Mouse (Mus musculus) stomach, embryonic 15.5 days (tissue): ENCODE data around the gene Zfhx2. TPM values are rescaled to one million over a fixed set of nuclear protein-coding genes. Genes with fewer than 3 reads are reported as not detected.

Experiments
- ATAC-seq: fragments of 200-750 bp; cut with Nextera tagmentation; 2 replicates; pipeline ENCODE4 v1.8.0; 2017; ENCODE audit warnings: low read depth, moderate number of reproducible peaks, moderate TSS enrichment; ENCODE audit not compliant: insufficient read depth, low FRiP score
- H3K27ac ChIP-seq: fragments of 300-500 bp; sonication (generic); 2 replicates; pipeline ENCODE4 v1.5.1; 2015; ENCODE audit warnings: mild to moderate bottlenecking, inconsistent platforms
- H3K27me3 ChIP-seq: fragments of 300-500 bp; sonication (generic); replicated peaks from 2 replicates; pipeline ENCODE4 v1.6.1; 2015; ENCODE audit warnings: inconsistent platforms
- H3K36me3 ChIP-seq: fragments of 300-500 bp; sonication (generic); 2 replicates; pipeline ENCODE4 v1.6.1; 2015; ENCODE audit warnings: inconsistent platforms
- H3K4me1 ChIP-seq: fragments of 300-500 bp; sonication (generic); 2 replicates; pipeline ENCODE4 v1.6.1; 2015; ENCODE audit warnings: inconsistent platforms
- H3K4me2 ChIP-seq: fragments of 300-500 bp; sonication (generic); 2 replicates; pipeline ENCODE4 v1.6.1; 2015; ENCODE audit warnings: mild to moderate bottlenecking, inconsistent platforms
- H3K4me3 ChIP-seq: fragments of 300-500 bp; sonication (generic); replicated peaks from 2 replicates; pipeline ENCODE4 v1.5.1; 2015; ENCODE audit warnings: inconsistent platforms
- H3K9ac ChIP-seq: fragments of 300-500 bp; sonication (generic); 2 replicates; pipeline ENCODE4 v1.6.1; 2015; ENCODE audit warnings: inconsistent platforms
- H3K9me3 ChIP-seq: fragments of 300-500 bp; sonication (generic); 2 replicates; pipeline ENCODE4 v1.6.1; 2016; ENCODE audit warnings: inconsistent platforms
- WGBS: fragments of 180-500 bp; shearing (Covaris S2); methylation state at CpG from one replicate; pipeline ENCODE4 v1.1.7; 2015; 5-methylcytosine and 5-hydroxymethylcytosine counted together
- polyA plus RNA-seq: library from polyadenylated mRNA; unstranded; fragments of >200 nt; fragmentation: Nextera tagmentation; extraction: Ambion mirVana; gene quantifications from 2 replicates; pipeline ENCODE4 v1.2.1, GENCODE M21; 2015

Gene Zfhx2
- polyA plus RNA-seq: 4.4 and 5.1 TPM in 2 replicates

- peak; percentile 92 for ATAC-seq
- WGBS: under 1% methylated on average over 34 of the region's 34 CpGs
- peaks cover 26% of the 10 kb centered on the region for H3K4me1 ChIP-seq
Observed at GRCm38 (mm10) chr14:55092011-55092577, at the start of gene Zfhx2. Gene Zfhx2, minus strand, starts transcription at chr14:55092324.

GRCm38 (mm10) chr14:55139313-55139712, 47.2 kb upstream of the Zfhx2 start:
- Histone ChIP-seq H3K4me1 (0 out of 2 replicates have a peak, but pooled peaks cover 3% of the 10 kb centered on the region), H3K27me3 (no peaks in the 10 kb centered on the region), H3K9ac (no peak overlapping the region), H3K36me3 (no peaks in the 10 kb centered on the region), H3K9me3 (no peaks in the 10 kb centered on the region), H3K4me3 (no peak overlapping the region), H3K27ac (peak overlapping the region; percentile 53), H3K4me2 (no peak overlapping the region)
- 41% methylated on average over 7 of the region's 7 CpGs for WGBS
- ATAC-seq: peak; percentile 82; the same call in 1 of the 2 replicates

More at GRCm38 (mm10) chr14:55092011-55092577, at the start of gene Zfhx2:
- Histone ChIP-seq H3K4me3 (peak within 1 kb of the TSS; percentile 60), H3K9me3 (no peaks in the 10 kb centered on the region), H3K27ac (peak within 1 kb of the TSS; percentile 77), H3K4me2 (peak within 1 kb of the TSS; percentile 81), H3K27me3 (no peaks in the 10 kb centered on the region), H3K36me3 (no peaks in the 10 kb centered on the region), H3K9ac (peak within 1 kb of the TSS; percentile 25; the same call in 1 of the 2 replicates)

- WGBS: 64% methylated on average over 8 of the region's 8 CpGs
- Histone ChIP-seq H3K9ac (no peak overlapping the region), H3K9me3 (no peaks in the 10 kb centered on the region), H3K27me3 (no peaks in the 10 kb centered on the region), H3K27ac (no peak overlapping the region), H3K4me2 (no peak overlapping the region), H3K4me3 (no peak overlapping the region), H3K36me3 (no peaks in the 10 kb centered on the region), H3K4me1 (0 out of 2 replicates have a peak, but pooled peaks cover 3% of the 10 kb centered on the region)
- ATAC-seq: no peak
Observed at GRCm38 (mm10) chr14:55135676-55136075, 43.6 kb upstream of the Zfhx2 start.

- peaks cover 6% of the 10 kb centered on the region; the same call in 1 of the 2 replicates for H3K4me1 ChIP-seq
- no peaks in the 10 kb centered on the region for H3K27me3 ChIP-seq
- no peak overlapping the region for H3K4me2 ChIP-seq
- no peaks in the 10 kb centered on the region for H3K9me3 ChIP-seq
- H3K9ac ChIP-seq: no peak overlapping the region
- no peak overlapping the region for H3K27ac ChIP-seq
- no peak overlapping the region for H3K4me3 ChIP-seq
- no peaks in the 10 kb centered on the region for H3K36me3 ChIP-seq
- ATAC-seq: no peak
- 81% methylated on average over 7 of the region's 7 CpGs for whole genome bisulfite sequencing
Observed at GRCm38 (mm10) chr14:55126521-55126920, 34.4 kb upstream of the Zfhx2 start.

GRCm38 (mm10) chr14:55125711-55126110, 33.6 kb upstream of the Zfhx2 start:
- H3K4me2 ChIP-seq: no peak overlapping the region
- no peaks in the 10 kb centered on the region for H3K27me3 ChIP-seq
- peaks cover 6% of the 10 kb centered on the region; the same call in 1 of the 2 replicates for H3K4me1 ChIP-seq
- no peak overlapping the region for H3K9ac ChIP-seq
- ATAC-seq: no peak
- 75% methylated on average over 5 of the region's 5 CpGs for WGBS
- no peaks in the 10 kb centered on the region for H3K36me3 ChIP-seq
- no peaks in the 10 kb centered on the region for H3K9me3 ChIP-seq
- no peak overlapping the region for H3K4me3 ChIP-seq
- H3K27ac ChIP-seq: no peak overlapping the region

GRCm38 (mm10) chr14:55122359-55122758, 30.2 kb upstream of the Zfhx2 start:
- ATAC-seq: no peak
- Histone ChIP-seq H3K9ac (no peak overlapping the region), H3K4me3 (no peak overlapping the region), H3K36me3 (no peaks in the 10 kb centered on the region), H3K27ac (no peak overlapping the region), H3K27me3 (peaks cover 2% of the 10 kb centered on the region; the same call in 1 of the 2 replicates), H3K9me3 (no peaks in the 10 kb centered on the region), H3K4me1 (peaks cover 6% of the 10 kb centered on the region; the same call in 1 of the 2 replicates), H3K4me2 (peak overlapping the region; percentile 35)
- 35% methylated on average over 8 of the region's 8 CpGs for WGBS

GRCm38 (mm10) chr14:55121947-55122346, 29.8 kb upstream of the Zfhx2 start:
- no peak overlapping the region for H3K4me3 ChIP-seq
- WGBS: 2% methylated on average over 5 of the region's 5 CpGs
- H3K9ac ChIP-seq: no peak overlapping the region

GRCm38 (mm10) chr14:55119421-55120134, 27.5 kb upstream of the Zfhx2 start:
- H3K27ac ChIP-seq: no peak overlapping the region
- H3K4me2 ChIP-seq: no peak overlapping the region
- peaks cover 24% of the 10 kb centered on the region for H3K4me1 ChIP-seq
- no peaks in the 10 kb centered on the region for H3K36me3 ChIP-seq
- no peak overlapping the region for H3K4me3 ChIP-seq
- ATAC-seq: no peak
- 67% methylated on average over 4 of the region's 4 CpGs for WGBS
- H3K27me3 ChIP-seq: peaks cover 20% of the 10 kb centered on the region
- H3K9ac ChIP-seq: no peak overlapping the region
- no peaks in the 10 kb centered on the region for H3K9me3 ChIP-seq

More at GRCm38 (mm10) chr14:55121947-55122346, 29.8 kb upstream of the Zfhx2 start:
- Histone ChIP-seq H3K27me3 (peaks cover 4% of the 10 kb centered on the region; the same call in 1 of the 2 replicates), H3K4me2 (peak overlapping the region; percentile 35), H3K36me3 (no peaks in the 10 kb centered on the region), H3K4me1 (peaks cover 7% of the 10 kb centered on the region; the same call in 1 of the 2 replicates), H3K27ac (no peak overlapping the region), H3K9me3 (no peaks in the 10 kb centered on the region)
- ATAC-seq: peak; percentile 83; the same call in 1 of the 2 replicates

- no peak overlapping the region for H3K9ac ChIP-seq
- 67% methylated on average over 4 of the region's 4 CpGs for WGBS
- no peaks in the 10 kb centered on the region for H3K36me3 ChIP-seq
- peaks cover 26% of the 10 kb centered on the region for H3K27me3 ChIP-seq
- H3K27ac ChIP-seq: no peak overlapping the region
- H3K4me1 ChIP-seq: peaks cover 31% of the 10 kb centered on the region
- H3K4me3 ChIP-seq: no peak overlapping the region
- no peaks in the 10 kb centered on the region for H3K9me3 ChIP-seq
- H3K4me2 ChIP-seq: no peak overlapping the region
- no peak for ATAC-seq
Observed at GRCm38 (mm10) chr14:55118852-55119251, 26.7 kb upstream of the Zfhx2 start.

- no peak for ATAC-seq
- Histone ChIP-seq H3K9ac (no peak within 1 kb of the TSS), H3K36me3 (no peaks in the 10 kb centered on the region), H3K4me2 (peak within 1 kb of the TSS; percentile 99), H3K4me3 (peak within 1 kb of the TSS; percentile 56; the same call in 1 of the 2 replicates), H3K4me1 (peaks cover 29% of the 10 kb centered on the region), H3K27me3 (peaks cover 36% of the 10 kb centered on the region), H3K9me3 (no peaks in the 10 kb centered on the region), H3K27ac (no peak within 1 kb of the TSS)
- WGBS: 5% methylated on average over 21 of the region's 21 CpGs
Observed at GRCm38 (mm10) chr14:55116425-55117200, 24.5 kb upstream of the Zfhx2 start, which contains the start of gene Jph4. Gene Jph4, minus strand, starts transcription at chr14:55116935.

GRCm38 (mm10) chr14:55115846-55116245, 23.7 kb upstream of the Zfhx2 start:
- Histone ChIP-seq H3K27ac (no peak overlapping the region), H3K4me3 (peak overlapping the region; percentile 56), H3K27me3 (peaks cover 39% of the 10 kb centered on the region), H3K36me3 (no peaks in the 10 kb centered on the region), H3K4me2 (peak overlapping the region; percentile 99), H3K4me1 (peaks cover 29% of the 10 kb centered on the region), H3K9ac (no peak overlapping the region), H3K9me3 (no peaks in the 10 kb centered on the region)
- ATAC-seq: no peak
- under 1% methylated on average over 8 of the region's 8 CpGs for WGBS
